Mouse (Mus musculus): Measurements from ENCODE around the gene Pde4d.

The Pde4d gene

DNA sequence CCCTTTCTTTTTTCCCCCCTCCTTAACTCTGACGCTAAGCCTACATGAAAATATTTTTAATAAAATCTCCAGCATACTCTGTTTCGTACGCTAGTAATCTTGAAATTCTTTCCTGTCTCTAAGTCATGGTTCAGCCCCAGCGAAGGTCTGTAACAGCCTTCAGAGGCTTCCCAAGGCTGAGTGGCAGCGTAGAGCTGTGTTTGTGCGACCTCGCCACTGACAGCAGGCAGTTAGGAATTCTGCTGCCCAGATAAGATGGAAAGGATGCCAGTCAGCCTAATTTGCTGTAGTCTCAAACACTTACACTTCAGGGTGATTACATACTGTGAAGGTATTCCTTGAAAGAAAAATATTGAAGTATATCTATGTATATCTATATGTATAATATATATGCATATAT is 371.5 kb downstream of the Pde4d start:
- no peak for DNase-seq (ENCODE audit: low spot score in 2 of 2)

DNA sequence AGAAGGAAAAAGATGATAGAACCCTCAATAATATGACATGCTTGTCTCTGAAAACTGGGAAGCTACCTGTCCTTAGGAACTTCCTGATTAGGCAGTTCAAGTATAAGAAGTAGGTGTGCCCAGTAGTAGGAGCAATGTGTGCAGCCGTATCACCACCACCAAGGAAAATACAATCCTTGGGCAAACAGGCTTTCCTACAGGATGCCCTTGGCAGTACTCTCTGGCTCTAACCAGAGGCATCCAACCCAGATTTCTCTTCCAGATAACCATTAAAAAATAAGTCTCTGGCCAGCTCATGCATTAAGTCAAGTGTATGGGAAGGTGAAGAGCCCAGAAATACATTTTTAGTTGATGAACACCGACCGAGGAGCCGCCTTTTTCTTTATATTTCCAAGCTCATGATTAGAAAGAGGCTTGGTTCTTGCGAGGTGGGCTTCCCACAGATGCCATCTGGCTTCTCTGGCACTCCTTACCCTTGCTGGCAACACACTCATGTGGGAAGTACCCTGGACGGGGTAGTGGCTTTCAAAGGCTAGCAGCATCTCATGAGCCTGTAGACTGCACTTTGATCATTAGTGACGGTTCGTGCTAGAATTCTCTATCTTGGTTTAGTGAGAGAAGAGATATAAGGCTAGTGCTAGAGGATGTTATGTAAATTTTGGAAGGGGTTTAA is 375.0 kb downstream of the Pde4d start:
- no peak for DNase-seq (ENCODE audit: low spot score in 2 of 2)

DNA sequence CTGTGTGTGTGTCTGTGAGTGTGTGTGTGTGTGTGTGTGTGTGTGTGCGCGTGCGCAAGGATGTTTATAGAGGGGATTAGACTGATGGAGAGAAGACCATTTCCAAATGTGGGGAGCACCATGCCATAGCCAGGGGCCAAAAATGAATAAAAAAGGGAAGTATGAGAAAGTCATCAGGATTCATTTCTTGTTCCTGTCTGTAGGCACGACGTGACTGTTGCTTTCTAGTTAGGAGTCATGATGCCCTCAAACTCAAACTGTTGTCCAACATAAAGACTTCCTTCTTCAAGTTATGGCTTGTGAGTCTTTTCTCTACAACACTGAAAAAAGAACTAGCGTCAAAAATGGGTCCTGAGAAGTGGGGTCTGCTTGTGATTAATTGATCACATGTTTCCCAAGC is 375.8 kb downstream of the Pde4d start:
- no peak for DNase-seq (ENCODE audit: low spot score in 2 of 2)

DNA sequence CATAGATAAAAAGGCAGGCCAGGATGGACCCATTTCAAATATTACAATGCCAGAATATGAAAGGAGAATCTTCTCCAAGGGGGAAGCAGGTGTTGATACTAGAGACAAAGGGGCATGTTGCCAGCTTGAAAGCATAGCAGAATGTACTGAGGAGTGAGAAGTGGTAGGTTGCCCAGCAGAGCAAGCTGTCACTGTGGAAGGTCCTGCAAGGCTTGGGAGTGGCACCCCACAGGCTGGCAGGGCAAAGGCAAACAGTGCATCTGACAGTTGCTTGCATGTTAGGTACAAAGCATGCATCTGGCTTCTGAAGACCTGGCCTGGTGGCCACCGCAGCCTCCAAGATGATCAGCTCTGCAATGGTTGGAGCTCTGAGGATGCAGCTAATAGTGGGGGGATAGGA is 384.4 kb downstream of the Pde4d start:
- no peak for DNase-seq (ENCODE audit: low spot score in 2 of 2)

DNA sequence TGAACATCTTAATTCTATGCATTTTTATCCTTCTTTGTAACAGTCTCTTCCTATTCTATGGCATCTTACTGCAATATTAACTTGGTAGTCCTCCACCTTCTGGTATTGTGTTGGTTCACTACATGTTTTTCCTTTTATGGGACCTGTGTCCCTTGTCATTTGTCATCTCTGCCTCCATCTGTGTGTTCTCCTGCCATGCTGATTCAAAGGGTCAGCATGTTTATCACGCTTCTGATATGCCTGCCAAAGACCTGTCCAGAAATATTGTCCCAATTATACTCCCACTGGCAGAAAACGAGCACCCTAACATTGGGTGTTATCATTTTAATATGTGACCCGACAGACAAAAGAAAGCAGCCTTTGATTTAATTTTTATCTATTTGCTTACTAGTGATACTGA is 386.6 kb downstream of the Pde4d start:
- no peak for DNase-seq (ENCODE audit: low spot score in 2 of 2)

DNA sequence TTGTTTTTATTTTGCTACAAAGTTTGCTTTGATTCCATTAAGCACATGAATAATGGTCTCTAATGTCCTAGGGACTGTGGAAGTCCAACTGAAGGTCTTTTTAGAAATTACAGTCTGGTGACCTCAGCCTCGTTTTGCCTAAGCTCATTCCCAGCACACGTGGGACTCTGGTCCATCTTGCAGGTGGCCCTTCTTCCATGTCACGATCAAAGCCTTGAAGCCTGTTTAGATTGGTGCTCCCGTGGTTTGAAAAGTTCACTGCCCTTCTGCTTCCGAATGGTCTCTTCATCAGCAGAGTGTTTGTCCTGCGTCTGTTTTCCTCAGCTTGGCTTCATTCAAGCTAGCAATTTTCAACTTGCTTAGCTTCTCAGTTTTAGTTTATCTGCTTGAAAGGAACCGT is 389.4 kb downstream of the Pde4d start:
- DNase-seq (ENCODE audit: low spot score in 2 of 2): no peak

DNA sequence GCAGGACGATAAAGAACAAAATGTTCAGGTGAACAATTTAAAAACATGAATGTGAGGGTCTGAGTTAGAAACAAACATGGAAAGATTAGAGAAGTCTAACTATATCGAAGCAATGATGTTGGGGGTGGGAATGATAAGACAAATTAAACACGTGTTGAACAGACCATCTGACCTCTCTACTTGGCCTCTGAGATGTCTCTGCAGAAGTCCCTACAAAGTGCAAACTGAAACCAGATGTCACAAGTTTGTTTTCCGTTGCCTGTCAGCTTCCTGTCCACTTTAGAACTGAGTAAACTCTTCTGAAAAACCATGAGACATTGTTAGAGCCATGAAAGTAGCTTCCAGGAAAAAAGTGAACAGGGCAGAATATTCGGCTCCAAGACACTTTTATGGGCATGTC is 404.3 kb downstream of the Pde4d start:
- DNase-seq (ENCODE audit: low spot score in 2 of 2): no peak

DNA sequence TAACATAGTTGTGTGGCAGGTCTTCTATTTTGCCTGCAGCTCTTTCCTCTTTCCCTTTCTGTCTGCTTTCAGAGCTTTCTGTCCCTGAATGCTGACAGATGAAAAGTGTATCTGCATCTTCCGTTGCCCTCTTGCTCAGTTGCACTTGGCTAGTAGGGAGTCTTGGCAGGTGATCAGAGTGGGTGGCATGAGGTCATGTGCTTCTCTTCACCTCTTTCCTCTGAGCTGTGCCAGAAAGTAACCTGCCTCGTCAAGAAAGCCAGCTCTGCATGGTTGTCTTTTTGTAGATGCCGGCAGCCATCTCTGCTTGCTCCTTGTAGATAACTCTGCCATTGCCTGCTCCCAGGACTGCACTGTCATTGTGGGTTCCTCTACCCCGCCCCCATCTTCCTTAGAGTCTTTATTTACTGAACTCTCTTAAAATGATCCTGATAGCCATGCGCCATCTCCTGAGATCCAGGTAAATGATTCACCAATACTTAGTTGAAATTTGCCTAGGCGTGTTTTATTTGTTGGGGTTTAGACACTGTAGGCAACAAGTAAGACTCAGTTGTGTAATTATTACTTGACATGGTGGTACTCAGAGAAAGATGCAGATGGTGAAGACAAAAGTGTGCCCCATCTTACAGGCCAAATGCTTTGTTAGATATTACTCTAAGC is 407.2 kb downstream of the Pde4d start:
- no peak for DNase-seq (ENCODE audit: low spot score in 2 of 2)

DNA sequence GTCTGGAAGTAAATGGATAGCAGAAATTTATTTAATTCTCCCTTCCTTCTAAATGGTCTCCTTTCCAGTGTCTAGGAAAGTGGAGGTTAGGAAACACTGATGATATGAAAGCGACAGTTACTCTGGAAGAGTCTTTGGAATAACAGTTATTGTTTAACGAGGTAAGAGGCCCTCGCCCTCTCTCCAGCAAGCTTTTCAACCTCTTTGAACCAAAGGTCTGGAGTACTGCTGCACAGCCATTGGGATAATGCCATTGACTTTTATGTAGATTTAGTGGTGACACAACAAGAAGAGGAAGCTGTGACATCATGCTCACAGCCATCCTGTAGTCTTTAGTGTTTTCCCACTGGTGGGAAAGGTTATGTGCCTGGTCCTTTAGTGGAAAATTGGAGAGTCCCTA is 409.6 kb downstream of the Pde4d start:
- DNase-seq (ENCODE audit: low spot score in 2 of 2): no peak

DNA sequence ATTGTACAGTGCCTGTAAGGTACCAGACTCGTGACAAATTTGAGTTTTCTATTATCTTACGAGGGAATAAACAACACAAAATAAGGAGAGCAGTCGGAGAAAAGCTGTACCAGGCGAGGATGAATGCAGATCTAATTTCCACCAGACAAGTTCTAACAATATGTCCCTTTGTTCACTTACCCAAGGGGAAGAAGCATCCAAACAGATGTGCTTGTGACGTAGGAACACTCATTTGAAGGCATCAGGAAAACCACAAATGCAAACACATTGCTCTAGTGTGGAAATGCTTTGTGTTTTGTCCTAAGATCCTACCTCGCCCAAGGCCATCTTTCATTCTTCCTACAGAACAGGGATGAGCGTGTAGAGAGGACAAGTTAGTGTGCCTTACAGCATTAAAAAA is 411.0 kb downstream of the Pde4d start:
- DNase-seq (ENCODE audit: low spot score in 2 of 2): no peak

DNA sequence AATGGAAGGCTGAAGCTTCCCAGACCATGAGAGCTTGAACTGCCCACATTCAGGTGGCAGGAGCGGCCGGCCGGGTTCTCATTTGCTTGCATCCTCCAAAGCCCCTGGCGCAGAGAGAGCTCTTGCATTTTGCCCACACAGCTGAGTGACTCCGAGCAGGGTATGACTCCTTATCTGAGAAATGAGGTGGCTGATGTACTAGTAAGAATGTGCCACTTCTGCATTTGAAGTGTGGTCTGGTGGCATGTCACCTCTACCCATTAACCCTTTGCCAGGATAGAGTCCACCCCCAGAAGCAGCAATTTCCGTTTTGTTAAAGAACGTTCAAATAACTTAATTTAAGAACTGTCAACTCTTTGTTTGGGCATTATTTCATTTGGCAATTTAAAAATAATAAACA is 412.0 kb downstream of the Pde4d start:
- DNase-seq (ENCODE audit: low spot score in 2 of 2): no peak

DNA sequence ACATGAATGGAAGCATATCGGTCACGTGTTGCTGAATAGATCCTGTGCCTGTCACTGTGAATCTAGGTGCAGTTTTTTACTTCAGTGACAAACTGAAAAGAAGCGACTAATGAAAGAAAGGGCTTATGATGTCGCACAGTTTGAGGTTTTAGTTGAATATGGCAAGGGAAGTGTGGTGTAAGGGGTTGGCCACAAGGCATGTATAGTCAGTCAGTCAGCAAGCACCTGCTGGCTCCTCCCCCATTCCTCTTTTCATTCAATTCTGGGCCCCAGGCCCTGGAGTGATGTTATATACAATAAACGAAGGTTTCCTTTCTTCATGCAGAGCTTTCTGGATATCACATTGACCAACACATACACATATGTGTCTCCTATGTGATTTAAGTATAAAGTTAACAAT is 412.4 kb downstream of the Pde4d start:
- DNase-seq (ENCODE audit: low spot score in 2 of 2): no peak

DNA sequence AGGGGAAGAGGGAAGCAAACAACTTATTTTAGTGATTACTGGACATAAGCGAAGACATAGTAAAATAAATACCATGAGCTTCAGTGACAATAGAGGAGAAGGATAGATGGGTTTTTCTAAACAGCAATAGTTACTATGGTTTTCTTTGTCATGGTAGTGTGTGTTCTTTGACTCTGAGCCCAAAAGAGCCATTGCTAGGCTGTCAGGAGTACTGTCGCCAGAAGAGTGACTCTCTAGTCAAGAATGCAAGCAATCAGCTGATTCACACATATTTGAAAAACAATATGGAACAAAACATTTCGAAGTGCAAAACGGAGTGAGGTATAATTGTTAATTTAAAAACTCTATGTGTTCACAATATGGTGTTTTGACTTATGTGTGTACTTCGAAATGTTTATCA is 450.4 kb downstream of the Pde4d start:
- no peak for DNase-seq (ENCODE audit: low spot score in 2 of 2)

DNA sequence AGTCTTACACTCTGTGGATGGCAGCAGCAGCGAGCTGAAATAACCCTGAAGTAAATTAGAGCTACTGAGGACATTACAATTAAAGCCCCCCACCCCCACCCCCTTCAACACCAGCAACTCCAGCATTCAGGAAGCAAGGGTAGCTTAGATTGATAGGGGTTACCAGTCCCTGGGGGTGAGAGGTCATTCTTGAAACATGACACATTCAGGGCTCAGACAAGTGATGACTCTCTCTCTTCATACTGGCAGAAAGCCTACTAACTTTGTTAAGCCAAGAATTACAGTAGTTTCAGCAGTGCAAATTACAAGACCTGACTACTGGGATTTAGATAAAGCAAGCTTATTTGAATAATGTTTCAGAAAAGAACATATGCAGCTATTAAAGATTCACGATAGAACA is 455.4 kb downstream of the Pde4d start:
- DNase-seq (ENCODE audit: low spot score in 2 of 2): no peak

DNA sequence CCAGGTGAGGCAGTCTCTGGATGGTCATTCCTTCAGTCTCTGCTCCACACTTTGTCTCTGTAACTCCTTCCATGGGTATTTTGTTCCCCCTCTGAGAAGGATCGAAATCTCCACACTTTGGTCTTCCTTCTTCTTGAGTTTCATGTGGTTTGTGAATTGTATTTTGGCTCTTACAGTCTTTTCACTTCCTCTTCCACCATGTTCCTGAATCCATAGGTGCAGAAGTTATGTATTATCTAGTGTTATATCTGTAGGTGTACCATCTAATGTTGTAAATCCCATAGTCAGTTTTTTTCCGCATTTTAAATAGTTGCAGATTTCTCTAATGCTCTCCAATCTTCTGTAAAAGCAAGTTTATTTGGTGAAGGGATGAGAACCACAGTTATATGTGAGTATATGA is 459.4 kb downstream of the Pde4d start:
- DNase-seq (ENCODE audit: low spot score in 2 of 2): no peak

DNA sequence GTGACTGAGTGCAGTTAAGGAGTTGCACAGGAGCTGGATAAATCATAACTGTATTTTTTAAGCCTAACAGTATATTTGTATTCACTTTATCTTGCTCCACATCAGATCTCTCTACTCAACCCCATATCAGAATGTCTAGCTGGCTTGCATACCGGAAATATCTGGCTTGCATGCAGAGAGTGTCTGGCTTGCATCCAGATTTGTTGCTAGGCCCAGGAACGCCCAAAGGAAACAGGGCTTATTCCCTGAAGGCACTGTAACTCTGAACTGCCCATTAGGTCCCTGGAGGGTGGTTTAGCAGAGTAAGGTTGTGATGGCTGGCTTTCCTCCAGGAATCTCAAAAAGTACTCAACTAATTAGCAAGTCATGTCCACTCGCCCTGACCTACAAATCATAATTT is 464.9 kb downstream of the Pde4d start:
- DNase-seq (ENCODE audit: low spot score in 2 of 2): no peak

DNA sequence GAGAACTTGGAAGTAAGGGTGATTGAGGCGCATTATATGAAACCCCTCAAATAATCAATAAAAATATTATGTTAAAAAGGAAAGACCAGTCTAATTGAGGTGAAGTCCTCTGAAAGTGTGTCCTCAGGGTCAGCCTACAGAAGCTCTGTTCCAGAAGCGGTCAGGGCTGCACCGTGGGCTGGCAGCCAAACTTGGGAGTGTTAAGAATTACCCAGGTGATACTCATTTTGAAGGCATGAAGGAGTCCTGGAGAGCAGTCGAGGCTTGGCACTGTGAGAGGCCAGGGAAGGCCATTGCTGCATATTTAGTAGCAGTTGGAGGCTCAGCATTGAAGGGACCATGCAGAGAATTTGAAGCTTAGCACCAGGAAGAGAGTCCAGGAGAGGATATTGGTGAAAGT is 471.4 kb downstream of the Pde4d start:
- no peak for DNase-seq (ENCODE audit: low spot score in 2 of 2)

DNA sequence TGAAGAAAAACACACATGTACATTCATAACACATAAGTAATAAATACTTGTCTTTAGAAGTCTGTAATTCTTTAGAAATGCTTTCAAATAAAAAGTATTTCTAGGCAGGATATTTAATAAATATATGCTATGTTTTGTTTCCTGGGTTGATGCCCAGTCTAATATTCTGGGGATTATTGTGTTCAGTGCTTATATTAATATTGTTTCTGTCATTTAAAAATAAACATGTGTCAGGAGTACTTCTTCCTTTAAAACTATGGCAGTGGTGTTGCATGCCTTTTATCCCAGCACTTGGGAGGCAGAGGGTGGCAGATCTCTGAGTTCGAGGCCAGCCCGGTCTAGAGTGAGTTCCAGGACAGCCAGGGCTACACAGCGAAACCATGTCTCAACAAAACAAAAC is 485.1 kb downstream of the Pde4d start:
- DNase-seq (ENCODE audit: low spot score in 2 of 2): no peak

DNA sequence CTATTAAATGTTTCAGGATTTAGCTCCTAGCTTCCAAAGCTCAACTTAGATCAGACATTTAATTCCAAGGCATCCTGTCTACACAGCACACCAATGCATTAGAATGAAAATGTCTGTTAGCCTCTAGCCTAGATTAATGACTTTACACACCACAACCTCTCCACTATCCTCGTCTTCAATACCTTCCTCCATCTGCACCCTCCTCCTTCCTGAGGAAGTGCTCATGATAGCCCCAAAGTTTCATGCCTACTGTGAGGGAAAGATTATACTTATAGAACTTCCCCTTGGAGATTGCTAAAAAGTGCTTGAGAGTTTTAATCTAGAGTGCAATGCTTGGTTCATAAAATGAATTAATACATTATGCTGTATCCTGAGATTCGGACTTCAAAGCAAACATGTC is 487.5 kb downstream of the Pde4d start:
- no peak for DNase-seq (ENCODE audit: low spot score in 2 of 2)

DNA sequence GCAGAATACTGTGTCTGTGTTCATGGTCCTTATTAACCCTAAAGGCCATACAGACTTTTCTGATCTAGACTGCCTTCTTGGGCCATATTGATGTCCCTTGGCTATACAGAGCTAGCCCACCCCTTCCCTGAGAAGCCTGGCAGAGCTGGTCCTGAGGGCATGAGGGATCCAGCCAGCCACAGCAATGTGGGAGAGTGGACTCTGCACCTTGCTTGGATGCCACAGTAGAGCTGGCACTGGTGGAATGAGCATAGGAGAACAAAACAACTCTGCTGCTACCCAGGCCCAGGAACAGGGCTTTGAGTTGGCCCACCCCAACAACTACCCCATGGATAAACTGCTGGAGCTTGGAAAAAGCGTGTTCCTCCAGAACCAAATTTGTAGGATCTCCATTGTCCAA is 503.2 kb downstream of the Pde4d start:
- no peak for DNase-seq (ENCODE audit: low spot score in 2 of 2)

DNA sequence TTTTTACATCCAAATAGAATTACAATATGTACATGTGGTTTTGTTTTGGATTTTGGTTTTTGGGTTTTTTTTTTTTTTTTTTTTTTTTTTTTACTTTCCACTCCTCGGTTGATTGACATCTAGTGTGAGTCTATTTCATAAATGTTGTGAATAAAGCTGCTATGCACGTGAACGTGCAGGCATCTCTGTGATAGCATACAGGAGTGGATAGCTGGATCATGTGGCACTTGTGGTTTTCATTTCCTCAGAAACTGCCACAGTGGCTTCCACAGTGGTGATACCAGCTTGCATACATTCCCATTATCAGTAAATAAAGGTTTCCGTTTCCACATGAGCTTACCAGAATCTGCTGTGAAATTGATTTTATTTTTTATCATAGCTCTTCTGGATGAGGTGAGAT is 506.3 kb downstream of the Pde4d start:
- no peak for DNase-seq (ENCODE audit: low spot score in 2 of 2)

DNA sequence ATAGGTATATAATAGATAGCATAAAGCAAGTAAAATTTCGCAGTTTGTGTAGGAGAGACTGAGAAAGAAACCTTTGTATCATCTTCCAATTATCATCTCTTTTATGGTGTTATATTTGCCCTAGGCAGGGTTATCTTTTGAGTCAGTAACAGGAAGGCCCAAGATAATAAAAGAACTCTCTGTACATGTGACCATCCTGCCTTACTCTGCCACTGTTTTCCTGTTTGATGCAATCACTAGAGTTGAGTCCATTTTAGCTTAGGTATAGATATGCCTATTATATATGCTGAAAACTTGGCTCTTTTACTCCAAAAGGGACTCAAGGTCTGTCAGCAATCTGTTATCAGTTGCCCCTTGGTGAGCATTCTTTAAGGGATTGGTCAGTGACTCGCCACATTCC is 514.3 kb downstream of the Pde4d start:
- DNase-seq (ENCODE audit: low spot score in 2 of 2): no peak

DNA sequence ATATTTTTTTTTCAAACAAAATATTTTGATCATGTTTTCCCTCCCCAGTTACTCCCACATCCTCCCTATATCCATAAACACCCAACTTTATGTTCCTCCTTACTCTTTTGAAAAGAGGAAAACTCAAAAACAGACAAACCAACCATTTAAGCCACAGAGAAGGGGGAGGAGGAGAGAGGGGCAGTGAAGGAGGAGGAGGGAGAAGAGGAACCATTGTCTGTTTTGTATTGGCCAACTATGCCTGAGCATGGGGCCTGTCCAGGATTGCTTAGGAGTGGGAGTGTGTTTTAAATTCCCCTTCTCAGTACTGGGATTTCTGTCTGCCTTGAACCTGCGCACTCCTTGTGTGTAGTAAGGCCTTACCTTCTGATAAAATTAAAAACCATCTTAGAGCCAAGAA is 531.4 kb downstream of the Pde4d start:
- DNase-seq (ENCODE audit: low spot score in 2 of 2): no peak

DNA sequence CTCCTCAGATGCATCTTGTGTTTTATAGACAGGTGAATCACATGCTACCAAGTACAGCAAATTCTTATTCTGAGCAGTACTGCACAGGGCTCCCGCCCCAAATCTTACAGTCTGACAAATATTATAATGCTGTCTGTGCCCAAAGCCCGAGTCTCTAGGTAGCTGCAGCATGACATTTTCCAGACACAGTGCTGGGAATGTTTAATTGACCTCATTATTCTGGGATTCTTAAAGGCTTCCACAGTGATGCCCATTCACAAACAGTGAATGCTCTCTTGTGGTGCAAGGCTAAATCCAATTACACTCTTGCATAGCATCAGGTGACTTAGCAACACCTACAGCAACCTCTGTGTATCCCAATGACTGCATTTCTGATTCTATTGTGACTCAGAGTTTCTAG is 549.0 kb downstream of the Pde4d start:
- no peak for DNase-seq (ENCODE audit: low spot score in 2 of 2)

Data from frontal cortex, postnatal 10 days (tissue).